Mouse (Mus musculus) neural tube, embryonic 14.5 days (tissue): ENCODE data around the gene Sart3. TPM values are rescaled to one million over a fixed set of nuclear protein-coding genes. Genes with fewer than 3 reads are reported as not detected.

Source experiments
- ATAC-seq: fragments of 200-750 bp; cut with Nextera tagmentation; 2 replicates; pipeline ENCODE4 v1.8.0; 2017; ENCODE audit warnings: low read depth, mild to moderate bottlenecking, moderate TSS enrichment, moderate library complexity
- H3K27ac ChIP-seq: fragments of 300-500 bp; sonication (generic); 2 replicates; pipeline ENCODE4 v1.5.1; 2014; ENCODE audit warnings: low read depth, mild to moderate bottlenecking, control low read depth, low read length, moderate library complexity, mixed read lengths
- H3K27me3 ChIP-seq: fragments of 300-500 bp; sonication (generic); 2 replicates; pipeline ENCODE4 v1.6.1; 2014; ENCODE audit warnings: low read length; ENCODE audit not compliant: control insufficient read depth, insufficient read depth
- H3K36me3 ChIP-seq: fragments of 300-500 bp; sonication (generic); 2 replicates; pipeline ENCODE4 v1.6.1; 2014; ENCODE audit warnings: low read length, mixed read lengths; ENCODE audit not compliant: control insufficient read depth, insufficient read depth
- H3K4me1 ChIP-seq: fragments of 300-500 bp; sonication (generic); 2 replicates; pipeline ENCODE4 v1.6.1; 2014; ENCODE audit warnings: low read length; ENCODE audit not compliant: control insufficient read depth, insufficient read depth
- H3K4me2 ChIP-seq: fragments of 300-500 bp; sonication (generic); 2 replicates; pipeline ENCODE4 v1.6.1; 2014; ENCODE audit warnings: mild to moderate bottlenecking, low read depth, low read length, control low read depth
- H3K4me3 ChIP-seq: fragments of 300-500 bp; sonication (generic); 2 replicates; pipeline ENCODE4 v1.5.1; 2014; ENCODE audit warnings: low read depth, low read length, control low read depth, mixed read lengths
- H3K9ac ChIP-seq: fragments of 300-500 bp; sonication (generic); replicated peaks from 2 replicates; pipeline ENCODE4 v1.6.1; 2014; ENCODE audit warnings: low read depth, mild to moderate bottlenecking, control low read depth, low read length, mixed read lengths
- H3K9me3 ChIP-seq: fragments of 300-500 bp; sonication (generic); 2 replicates; pipeline ENCODE4 v1.6.1; 2016; ENCODE audit warnings: low read length; ENCODE audit not compliant: control insufficient read depth
- WGBS: fragments of 180-500 bp; shearing (Covaris S2); extraction: QIAGEN DNeasy Blood & Tissue Kit; methylation state at CpG from one replicate; pipeline ENCODE4 v1.1.7; 2014; 5-methylcytosine and 5-hydroxymethylcytosine counted together
- polyA plus RNA-seq: library from polyadenylated mRNA; unstranded; fragments of >200 nt; fragmentation: Nextera tagmentation; extraction: Ambion mirVana; gene quantifications from 2 replicates; pipeline ENCODE4 v1.2.1, GENCODE M21; 2014

Sart3 gene
- polyA plus RNA-seq, 1 experiment from 2014 or later = 33.7 TPM

GRCm38 (mm10) chr5:113808177-113808576 lies 35.9 kb upstream of the Sart3 start:
- no peak overlapping the region for H3K27ac ChIP-seq
- H3K4me2 ChIP-seq = no peak overlapping the region
- H3K9ac ChIP-seq = no peak overlapping the region
- ATAC-seq = no peak
- no peak overlapping the region for H3K4me3 ChIP-seq
- no peaks in the 10 kb centered on the region for H3K4me1 ChIP-seq
- 76% methylated on average over 2 of the region's 2 CpGs for WGBS
- no peaks in the 10 kb centered on the region for H3K9me3 ChIP-seq
- H3K36me3 ChIP-seq = no peaks in the 10 kb centered on the region
- no peaks in the 10 kb centered on the region for H3K27me3 ChIP-seq

- no peak overlapping the region for H3K4me2 ChIP-seq
- no peaks in the 10 kb centered on the region for H3K4me1 ChIP-seq
- H3K9ac ChIP-seq = no peak overlapping the region
- ATAC-seq = no peak
- no peaks in the 10 kb centered on the region for H3K27me3 ChIP-seq
- H3K9me3 ChIP-seq = no peaks in the 10 kb centered on the region
- no peaks in the 10 kb centered on the region for H3K36me3 ChIP-seq
- H3K4me3 ChIP-seq = no peak overlapping the region
- 75% methylated on average over 9 of the region's 9 CpGs for WGBS
- H3K27ac ChIP-seq = no peak overlapping the region
Measured at GRCm38 (mm10) chr5:113807712-113808111, 35.4 kb upstream of the Sart3 start.

GRCm38 (mm10) chr5:113806414-113806813 lies 34.1 kb upstream of the Sart3 start:
- H3K4me1 ChIP-seq = no peaks in the 10 kb centered on the region
- H3K27ac ChIP-seq = no peak overlapping the region
- H3K9ac ChIP-seq = no peak overlapping the region
- no peak overlapping the region for H3K4me2 ChIP-seq
- no peaks in the 10 kb centered on the region for H3K9me3 ChIP-seq
- no peaks in the 10 kb centered on the region for H3K27me3 ChIP-seq
- no peak overlapping the region for H3K4me3 ChIP-seq
- WGBS = 30% methylated on average over 10 of the region's 10 CpGs
- ATAC-seq = no peak
- no peaks in the 10 kb centered on the region for H3K36me3 ChIP-seq

- Histone ChIP-seq H3K4me3 (no peak overlapping the region), H3K4me1 (no peaks in the 10 kb centered on the region), H3K9ac (no peak overlapping the region), H3K27ac (no peak overlapping the region), H3K4me2 (no peak overlapping the region), H3K36me3 (no peaks in the 10 kb centered on the region), H3K27me3 (no peaks in the 10 kb centered on the region), H3K9me3 (no peaks in the 10 kb centered on the region)
- no peak for ATAC-seq
- 89% methylated on average over 9 of the region's 9 CpGs for WGBS
Measured at GRCm38 (mm10) chr5:113805301-113805700, 33.0 kb upstream of the Sart3 start.

GRCm38 (mm10) chr5:113804395-113804966 lies 32.2 kb upstream of the Sart3 start:
- H3K27ac ChIP-seq = no peak overlapping the region
- no peaks in the 10 kb centered on the region for H3K9me3 ChIP-seq
- no peaks in the 10 kb centered on the region for H3K36me3 ChIP-seq
- H3K4me1 ChIP-seq = no peaks in the 10 kb centered on the region
- no peak for ATAC-seq
- no peak overlapping the region for H3K4me2 ChIP-seq
- H3K27me3 ChIP-seq = no peaks in the 10 kb centered on the region
- H3K4me3 ChIP-seq = no peak overlapping the region
- WGBS = 69% methylated on average over 7 of the region's 7 CpGs
- H3K9ac ChIP-seq = no peak overlapping the region

GRCm38 (mm10) chr5:113800280-113800679 lies 28.0 kb upstream of the Sart3 start, which contains the start of gene Tmem119:
TSS of gene Tmem119 (minus strand) at chr5:113800516.
- 2% methylated on average over 11 of the region's 11 CpGs for WGBS
- H3K9ac ChIP-seq = 0 out of 2 replicates have a peak within 1 kb of the TSS, but pooled peaks have one; percentile 25
- H3K27me3 ChIP-seq = no peaks in the 10 kb centered on the region
- peaks cover 5% of the 10 kb centered on the region for H3K4me1 ChIP-seq
- H3K36me3 ChIP-seq = no peaks in the 10 kb centered on the region
- ATAC-seq = peak; percentile 46; the same call in 1 of the 2 replicates
- H3K4me2 ChIP-seq = 0 out of 2 replicates have a peak within 1 kb of the TSS, but pooled peaks have one; percentile 6
- no peaks in the 10 kb centered on the region for H3K9me3 ChIP-seq
- peak within 1 kb of the TSS; percentile 57 for H3K27ac ChIP-seq
- no peak within 1 kb of the TSS for H3K4me3 ChIP-seq

GRCm38 (mm10) chr5:113799691-113800090 lies 27.4 kb upstream of the Sart3 start:
- Histone ChIP-seq H3K9ac (no peak overlapping the region), H3K27me3 (no peaks in the 10 kb centered on the region), H3K4me3 (no peak overlapping the region), H3K4me1 (peaks cover 5% of the 10 kb centered on the region), H3K27ac (peak overlapping the region; percentile 57; the same call in 1 of the 2 replicates), H3K9me3 (no peaks in the 10 kb centered on the region), H3K36me3 (no peaks in the 10 kb centered on the region), H3K4me2 (0 out of 2 replicates have a peak overlapping the region, but pooled peaks have one; percentile 6)
- no peak for ATAC-seq
- WGBS = 47% methylated on average over 5 of the region's 5 CpGs

GRCm38 (mm10) chr5:113798525-113798924 lies 26.2 kb upstream of the Sart3 start:
- no peaks in the 10 kb centered on the region for H3K36me3 ChIP-seq
- no peak overlapping the region for H3K27ac ChIP-seq
- WGBS = 83% methylated on average over 9 of the region's 9 CpGs
- no peaks in the 10 kb centered on the region for H3K9me3 ChIP-seq
- H3K4me2 ChIP-seq = no peak overlapping the region
- peaks cover 5% of the 10 kb centered on the region for H3K4me1 ChIP-seq
- H3K4me3 ChIP-seq = no peak overlapping the region
- H3K27me3 ChIP-seq = no peaks in the 10 kb centered on the region
- no peak for ATAC-seq
- H3K9ac ChIP-seq = no peak overlapping the region

GRCm38 (mm10) chr5:113797149-113797882 lies 25.0 kb upstream of the Sart3 start:
- H3K4me2 ChIP-seq = no peak overlapping the region; the same call in 1 of the 2 replicates
- no peak overlapping the region for H3K27ac ChIP-seq

More at GRCm38 (mm10) chr5:113797149-113797882, 25.0 kb upstream of the Sart3 start:
- Histone ChIP-seq H3K4me3 (no peak overlapping the region), H3K36me3 (no peaks in the 10 kb centered on the region), H3K9me3 (no peaks in the 10 kb centered on the region), H3K9ac (no peak overlapping the region), H3K4me1 (peaks cover 5% of the 10 kb centered on the region), H3K27me3 (no peaks in the 10 kb centered on the region)
- ATAC-seq = no peak
- WGBS = 10% methylated on average over 19 of the region's 19 CpGs
